Mouse (Mus musculus): ENCODE data around the gene Amer3.
"Not testable (repeated sequence)": the region's sequence is repeated elsewhere in the genome, so short reads cannot be mapped to it uniquely, and the experiment has no call there.

Gene Amer3

GRCm38 (mm10) chr1:34578851-34579781 is at the start of gene Amer3:
Gene Amer3, plus strand, starts transcription at chr1:34579657.
- DNase-seq (ENCODE audit: low spot score in 2 of 2) = peak; percentile 90 to 91

- not testable (repeated sequence) for DNase-seq (ENCODE audit: low spot score in 2 of 2)
Observed at GRCm38 (mm10) chr1:34534574-34534973, 44.9 kb upstream of the Amer3 start.

- DNase-seq (ENCODE audit: low spot score in 2 of 2) = not testable (repeated sequence)
Observed at GRCm38 (mm10) chr1:34535043-34535698, 44.3 kb upstream of the Amer3 start, which contains the start of gene Cfc1. Gene Cfc1, plus strand, starts transcription at chr1:34535648.

- no peak for DNase-seq (ENCODE audit: low spot score in 2 of 2)
Observed at GRCm38 (mm10) chr1:34536291-34536766, 43.1 kb upstream of the Amer3 start.

GRCm38 (mm10) chr1:34536767-34537485 is 42.5 kb upstream of the Amer3 start:
- no peak for DNase-seq (ENCODE audit: low spot score in 2 of 2)

- DNase-seq (ENCODE audit: low spot score in 2 of 2) = no peak
Observed at GRCm38 (mm10) chr1:34547074-34547473, 32.4 kb upstream of the Amer3 start.

GRCm38 (mm10) chr1:34553690-34554089 is 25.8 kb upstream of the Amer3 start:
- no peak for DNase-seq (ENCODE audit: low spot score in 2 of 2)

GRCm38 (mm10) chr1:34554275-34554674 is 25.2 kb upstream of the Amer3 start:
- no peak for DNase-seq (ENCODE audit: low spot score in 2 of 2)

- DNase-seq (ENCODE audit: low spot score in 2 of 2) = no peak
Observed at GRCm38 (mm10) chr1:34560843-34561242, 18.6 kb upstream of the Amer3 start, which contains the start of gene Prss40. Gene Prss40, minus strand, starts transcription at chr1:34560943.

GRCm38 (mm10) chr1:34564383-34565045 is 14.9 kb upstream of the Amer3 start:
- no peak for DNase-seq (ENCODE audit: low spot score in 2 of 2)

- DNase-seq (ENCODE audit: low spot score in 2 of 2) = no peak
Observed at GRCm38 (mm10) chr1:34568120-34568519, 11.3 kb upstream of the Amer3 start.

GRCm38 (mm10) chr1:34569876-34570275 is 9.6 kb upstream of the Amer3 start:
- no peak for DNase-seq (ENCODE audit: low spot score in 2 of 2)

- peak in 1 of 2 experiments; percentile 50 for DNase-seq (ENCODE audit: low spot score in 2 of 2)
Observed at GRCm38 (mm10) chr1:34571431-34571830, 8.0 kb upstream of the Amer3 start.

GRCm38 (mm10) chr1:34573221-34573620 is 6.2 kb upstream of the Amer3 start:
- no peak for DNase-seq (ENCODE audit: low spot score in 2 of 2)

- DNase-seq (ENCODE audit: low spot score in 2 of 2) = no peak
Observed at GRCm38 (mm10) chr1:34579782-34580356, 412 bp downstream of the Amer3 start.

GRCm38 (mm10) chr1:34582218-34582617 is 2.8 kb downstream of the Amer3 start:
- no peak for DNase-seq (ENCODE audit: low spot score in 2 of 2)

GRCm38 (mm10) chr1:34583821-34584263 is 4.4 kb downstream of the Amer3 start:
- peak; percentile 85 to 87 for DNase-seq (ENCODE audit: low spot score in 2 of 2)

GRCm38 (mm10) chr1:34584736-34585135 is 5.3 kb downstream of the Amer3 start:
- DNase-seq (ENCODE audit: low spot score in 2 of 2) = no peak

GRCm38 (mm10) chr1:34587298-34588096 is 8.0 kb downstream of the Amer3 start:
- no peak for DNase-seq (ENCODE audit: low spot score in 2 of 2)

- DNase-seq (ENCODE audit: low spot score in 2 of 2) = no peak
Observed at GRCm38 (mm10) chr1:34600000-34600399, 20.5 kb downstream of the Amer3 start.

Data from right cerebral cortex, postnatal 10 days (tissue).